Mouse (Mus musculus): Measurements from ENCODE around the gene Pknox2.

GRCm38 (mm10) chr9:36857476-36858117 is 289.6 kb downstream of the Pknox2 start:
- TF ChIP-seq CTCF (conservative IDR thresholded peaks at IDR 0.05; ENCODE audit: low read length) (no peak), NANOG (IDR thresholded peaks at IDR 0.05; ENCODE audit: borderline replicate concordance, low read length) (no peak; the same call in 1 of the 2 replicates), POU5F1 (IDR thresholded peaks at IDR 0.05; ENCODE audit: borderline replicate concordance, low read length) (no peak)

Measured in E14TG2a.4 (cell line).